Mouse (Mus musculus): Measurements from ENCODE around the gene Cntn4. TPM values are rescaled to one million over a fixed set of nuclear protein-coding genes. Genes with fewer than 3 reads are reported as not detected.

The Cntn4 gene
- polyA plus RNA-seq, 1 experiment from 2014 or later: 0.77 TPM

- WGBS: 88% methylated on average over 3 of the region's 3 CpGs
- Histone ChIP-seq H3K4me1 (replicated peaks) (no peaks in the 10 kb centered on the region), H3K36me3 (no peaks in the 10 kb centered on the region), H3K4me2 (replicated peaks) (no peak overlapping the region), H3K4me3 (replicated peaks) (no peak overlapping the region), H3K9ac (no peak overlapping the region), H3K27me3 (replicated peaks) (no peaks in the 10 kb centered on the region), H3K27ac (no peak overlapping the region), H3K9me3 (no peaks in the 10 kb centered on the region)
- ATAC-seq: no peak
Observed at GRCm38 (mm10) chr6:106499166-106499565, 821.7 kb downstream of the Cntn4 start.

- H3K36me3 ChIP-seq: no peaks in the 10 kb centered on the region
- no peaks in the 10 kb centered on the region for H3K9me3 ChIP-seq
- H3K4me2 ChIP-seq (replicated peaks): no peak overlapping the region
- no peak overlapping the region for H3K9ac ChIP-seq
- WGBS: 66% methylated on average over 9 of the region's 9 CpGs
- H3K27me3 ChIP-seq (replicated peaks): no peaks in the 10 kb centered on the region
- ATAC-seq: no peak
- no peak overlapping the region for H3K27ac ChIP-seq
- no peak overlapping the region for H3K4me3 ChIP-seq (replicated peaks)
- H3K4me1 ChIP-seq (replicated peaks): no peaks in the 10 kb centered on the region
Observed at GRCm38 (mm10) chr6:106503961-106504360, 826.5 kb downstream of the Cntn4 start.

- no peak overlapping the region for H3K4me3 ChIP-seq (replicated peaks)
Observed at GRCm38 (mm10) chr6:106520367-106520766, 842.9 kb downstream of the Cntn4 start.

GRCm38 (mm10) chr6:106543500-106543899 lies 866.0 kb downstream of the Cntn4 start:
- Histone ChIP-seq H3K36me3 (no peaks in the 10 kb centered on the region), H3K4me3 (replicated peaks) (no peak overlapping the region), H3K9me3 (no peaks in the 10 kb centered on the region), H3K27me3 (replicated peaks) (no peaks in the 10 kb centered on the region), H3K4me1 (replicated peaks) (no peaks in the 10 kb centered on the region), H3K9ac (no peak overlapping the region), H3K4me2 (replicated peaks) (no peak overlapping the region), H3K27ac (no peak overlapping the region)
- ATAC-seq: no peak

More at GRCm38 (mm10) chr6:106520367-106520766, 842.9 kb downstream of the Cntn4 start:
- H3K4me1 ChIP-seq (replicated peaks): no peaks in the 10 kb centered on the region
- no peak overlapping the region for H3K9ac ChIP-seq
- no peak for ATAC-seq
- no peak overlapping the region for H3K27ac ChIP-seq
- 74% methylated on average over 1 of the region's 1 CpGs for WGBS
- no peaks in the 10 kb centered on the region for H3K27me3 ChIP-seq (replicated peaks)
- H3K36me3 ChIP-seq: no peaks in the 10 kb centered on the region
- H3K4me2 ChIP-seq (replicated peaks): no peak overlapping the region
- no peaks in the 10 kb centered on the region for H3K9me3 ChIP-seq

DNA sequence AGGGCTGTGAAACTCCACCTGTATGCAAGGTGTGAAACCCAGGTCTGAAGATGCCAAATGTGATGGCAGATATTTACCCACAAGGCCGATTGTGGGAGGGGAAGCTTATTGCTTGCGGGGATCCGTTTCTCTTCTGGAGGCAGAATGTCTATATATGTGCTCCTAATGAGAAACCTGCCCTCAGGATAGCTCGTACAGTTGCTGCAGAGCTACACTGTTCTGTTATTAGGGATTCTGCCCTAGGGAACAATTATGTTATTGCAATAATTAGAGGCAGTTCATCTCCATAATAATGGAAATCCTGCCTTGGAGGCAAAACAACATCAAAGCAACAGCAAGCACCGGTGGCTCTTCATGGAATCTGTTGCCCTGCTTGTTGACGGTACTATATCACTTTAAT lies 884.2 kb downstream of the Cntn4 start:
- ATAC-seq: no peak
- Histone ChIP-seq H3K36me3 (no peaks in the 10 kb centered on the region), H3K9me3 (no peaks in the 10 kb centered on the region), H3K27ac (no peak overlapping the region), H3K4me2 (replicated peaks) (no peak overlapping the region), H3K4me1 (replicated peaks) (no peaks in the 10 kb centered on the region), H3K9ac (no peak overlapping the region), H3K4me3 (replicated peaks) (no peak overlapping the region), H3K27me3 (replicated peaks) (no peaks in the 10 kb centered on the region)
- WGBS: 87% methylated on average over 6 of the region's 6 CpGs

- ATAC-seq: no peak
- Histone ChIP-seq H3K27ac (no peak overlapping the region), H3K9me3 (no peaks in the 10 kb centered on the region), H3K4me3 (replicated peaks) (no peak overlapping the region), H3K36me3 (no peaks in the 10 kb centered on the region), H3K9ac (no peak overlapping the region), H3K27me3 (replicated peaks) (no peaks in the 10 kb centered on the region), H3K4me2 (replicated peaks) (no peak overlapping the region), H3K4me1 (replicated peaks) (no peaks in the 10 kb centered on the region)
- WGBS: 78% methylated on average over 7 of the region's 7 CpGs
Observed at GRCm38 (mm10) chr6:106565316-106565715, 887.9 kb downstream of the Cntn4 start.

GRCm38 (mm10) chr6:106565769-106566459 lies 888.5 kb downstream of the Cntn4 start:
- no peak for ATAC-seq

GRCm38 (mm10) chr6:106566929-106567621 lies 889.6 kb downstream of the Cntn4 start:
- Histone ChIP-seq H3K4me2 (replicated peaks) (no peak overlapping the region), H3K27me3 (replicated peaks) (no peaks in the 10 kb centered on the region), H3K4me3 (replicated peaks) (no peak overlapping the region), H3K9ac (no peak overlapping the region), H3K4me1 (replicated peaks) (no peaks in the 10 kb centered on the region), H3K9me3 (no peaks in the 10 kb centered on the region), H3K36me3 (no peaks in the 10 kb centered on the region), H3K27ac (no peak overlapping the region)
- ATAC-seq: no peak
- WGBS: 79% methylated on average over 11 of the region's 11 CpGs

More at GRCm38 (mm10) chr6:106565769-106566459, 888.5 kb downstream of the Cntn4 start:
- H3K9me3 ChIP-seq: no peaks in the 10 kb centered on the region
- no peaks in the 10 kb centered on the region for H3K36me3 ChIP-seq
- H3K27ac ChIP-seq: no peak overlapping the region
- H3K4me2 ChIP-seq (replicated peaks): no peak overlapping the region
- no peak overlapping the region for H3K9ac ChIP-seq
- H3K4me1 ChIP-seq (replicated peaks): no peaks in the 10 kb centered on the region
- no peak overlapping the region for H3K4me3 ChIP-seq (replicated peaks)
- no peaks in the 10 kb centered on the region for H3K27me3 ChIP-seq (replicated peaks)
- WGBS: 84% methylated on average over 3 of the region's 3 CpGs

- no peak overlapping the region for H3K9ac ChIP-seq
- no peak overlapping the region for H3K27ac ChIP-seq
- no peaks in the 10 kb centered on the region for H3K36me3 ChIP-seq
- no peak overlapping the region for H3K4me3 ChIP-seq (replicated peaks)
- no peaks in the 10 kb centered on the region for H3K27me3 ChIP-seq (replicated peaks)
- 57% methylated on average over 5 of the region's 5 CpGs for WGBS
- no peak for ATAC-seq
- H3K4me2 ChIP-seq (replicated peaks): no peak overlapping the region
- H3K4me1 ChIP-seq (replicated peaks): no peaks in the 10 kb centered on the region
- H3K9me3 ChIP-seq: no peaks in the 10 kb centered on the region
Observed at GRCm38 (mm10) chr6:106580124-106580523, 902.7 kb downstream of the Cntn4 start.

DNA sequence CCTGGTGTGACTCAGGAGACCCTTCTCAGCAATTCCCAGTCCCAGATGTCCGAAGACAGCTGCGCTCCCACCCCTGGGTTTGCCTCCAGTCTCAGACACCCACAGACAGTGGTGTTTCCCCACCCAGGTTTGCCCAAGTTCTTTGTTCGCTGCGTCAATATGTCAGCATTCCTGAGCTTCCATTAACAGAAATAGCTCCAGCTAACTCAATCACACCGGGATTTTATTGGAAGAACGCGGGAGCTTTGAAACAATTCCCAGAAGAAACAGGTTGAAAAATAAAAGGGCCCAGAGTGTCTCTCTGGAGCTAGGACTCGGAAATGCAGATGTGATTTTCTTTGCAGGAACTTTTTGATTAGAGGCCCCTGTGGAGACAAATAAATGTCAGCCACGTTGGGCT lies 916.3 kb downstream of the Cntn4 start:
- H3K27ac ChIP-seq: no peak overlapping the region
- ATAC-seq: no peak
- 27% methylated on average over 9 of the region's 9 CpGs for WGBS
- no peaks in the 10 kb centered on the region for H3K36me3 ChIP-seq
- H3K4me1 ChIP-seq (replicated peaks): no peaks in the 10 kb centered on the region
- no peak overlapping the region for H3K4me2 ChIP-seq (replicated peaks)
- H3K9ac ChIP-seq: no peak overlapping the region
- H3K9me3 ChIP-seq: no peaks in the 10 kb centered on the region
- H3K27me3 ChIP-seq (replicated peaks): no peaks in the 10 kb centered on the region
- no peak overlapping the region for H3K4me3 ChIP-seq (replicated peaks)

- WGBS: 88% methylated on average over 3 of the region's 3 CpGs
- no peak for ATAC-seq
- Histone ChIP-seq H3K36me3 (no peaks in the 10 kb centered on the region), H3K9ac (no peak overlapping the region), H3K4me1 (replicated peaks) (no peaks in the 10 kb centered on the region), H3K4me2 (replicated peaks) (no peak overlapping the region), H3K4me3 (replicated peaks) (no peak overlapping the region), H3K27me3 (replicated peaks) (no peaks in the 10 kb centered on the region), H3K27ac (no peak overlapping the region), H3K9me3 (no peaks in the 10 kb centered on the region)
Observed at GRCm38 (mm10) chr6:106617081-106617480, 939.6 kb downstream of the Cntn4 start.

GRCm38 (mm10) chr6:106621188-106621749 lies 943.8 kb downstream of the Cntn4 start:
- H3K4me2 ChIP-seq (replicated peaks): no peak overlapping the region
- H3K9ac ChIP-seq: no peak overlapping the region
- no peak overlapping the region for H3K4me3 ChIP-seq (replicated peaks)
- no peaks in the 10 kb centered on the region for H3K36me3 ChIP-seq
- H3K27me3 ChIP-seq (replicated peaks): no peaks in the 10 kb centered on the region
- ATAC-seq: no peak
- no peaks in the 10 kb centered on the region for H3K4me1 ChIP-seq (replicated peaks)
- WGBS: 74% methylated on average over 5 of the region's 5 CpGs
- H3K27ac ChIP-seq: no peak overlapping the region
- no peaks in the 10 kb centered on the region for H3K9me3 ChIP-seq

DNA sequence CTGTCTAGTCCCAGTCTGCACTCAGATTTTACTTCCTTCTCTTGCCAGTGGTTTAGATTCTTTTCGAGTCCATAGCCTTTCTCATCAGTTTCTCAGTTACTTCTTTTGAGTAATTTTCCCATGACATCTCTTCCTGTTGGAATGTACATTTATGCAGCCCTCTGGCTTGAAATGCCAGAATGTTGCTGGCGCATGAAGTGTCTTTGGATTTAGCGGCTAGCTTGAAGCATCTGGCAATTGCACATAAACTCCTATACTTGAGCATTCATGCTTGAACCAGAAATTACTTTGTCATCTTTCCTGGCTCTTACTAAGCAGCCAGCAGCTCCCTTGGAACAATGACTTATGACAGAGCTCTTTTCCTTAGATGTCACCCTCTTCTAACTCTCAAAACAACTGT lies 965.6 kb downstream of the Cntn4 start:
- no peak for ATAC-seq
- Histone ChIP-seq H3K9ac (no peak overlapping the region), H3K4me3 (replicated peaks) (no peak overlapping the region), H3K36me3 (no peaks in the 10 kb centered on the region), H3K27me3 (replicated peaks) (no peaks in the 10 kb centered on the region), H3K4me2 (replicated peaks) (no peak overlapping the region), H3K27ac (no peak overlapping the region), H3K9me3 (no peaks in the 10 kb centered on the region), H3K4me1 (replicated peaks) (no peaks in the 10 kb centered on the region)
- WGBS: 78% methylated on average over 3 of the region's 3 CpGs
